Mouse (Mus musculus) liver, postnatal 0 days (tissue): ENCODE results near the gene Gsg1l.

Experiments
- CTCF ChIP-seq: sonication (generic); IDR thresholded peaks from 2 replicates; pipeline ENCODE4 v1.5.1; 2016; ENCODE audit warnings: antibody characterized with exemption, low read depth
- EP300 ChIP-seq: IDR thresholded peaks from 2 replicates; pipeline ENCODE4 v1.6.1; 2016; ENCODE audit warnings: antibody characterized with exemption, low read depth, mild to moderate bottlenecking

GRCm38 (mm10) chr7:125958856-125959255, 123.4 kb downstream of the Gsg1l start:
- TF ChIP-seq CTCF: no peak
- no peak for TF ChIP-seq EP300
